Mouse (Mus musculus) myocyte (in vitro differentiated cells): ENCODE results near the gene Atrnl1. TPM values are rescaled to one million over a fixed set of nuclear protein-coding genes. Genes with fewer than 3 reads are reported as not detected.

Source experiments
- H3K27me3 ChIP-seq: one replicate; pipeline ENCODE4 v1.6.1; 2011; ENCODE audit not compliant: control insufficient read depth, insufficient read depth, insufficient read length
- H3K36me3 ChIP-seq: one replicate; pipeline ENCODE4 v1.6.1; 2011; ENCODE audit not compliant: control insufficient read depth, insufficient read depth
- H3K4me2 ChIP-seq: one replicate; pipeline ENCODE4 v1.6.1; 2011; ENCODE audit warnings: low read depth, control low read depth
- H3K4me3 ChIP-seq: one replicate; pipeline ENCODE4 v1.5.1; 2011; ENCODE audit warnings: mild to moderate bottlenecking, control low read depth, moderate library complexity
- H3K79me2 ChIP-seq: one replicate; pipeline ENCODE4 v1.6.1; 2011; ENCODE audit not compliant: control insufficient read depth, insufficient read depth
- H3ac ChIP-seq: one replicate; pipeline ENCODE4 v1.6.1; 2011; ENCODE audit not compliant: control insufficient read depth, insufficient read length
- CEBPB ChIP-seq: IDR thresholded peaks from 2 replicates; pipeline ENCODE4 v1.6.1; 2011; ENCODE audit warnings: mild to moderate bottlenecking, moderate library complexity; ENCODE audit not compliant: poor library complexity, insufficient read depth, severe bottlenecking
- E2F4 ChIP-seq: IDR thresholded peaks from one replicate; pipeline ENCODE4 v1.6.1; 2011; ENCODE audit warnings: mild to moderate bottlenecking, control low read depth, moderate library complexity; ENCODE audit not compliant: insufficient read depth
- MAX ChIP-seq: IDR thresholded peaks from one replicate; pipeline ENCODE4 v1.6.1; 2011; ENCODE audit warnings: low read depth, mild to moderate bottlenecking, control low read depth
- MYOD1 ChIP-seq, 3 experiments: IDR thresholded peaks; one replicate each; pipeline ENCODE4 v1.6.1; 2011; ENCODE audit warnings: control low read depth in 2 of 3, low read depth in 2 of 3, mild to moderate bottlenecking in 2 of 3, moderate library complexity in 1 of 3; ENCODE audit not compliant: insufficient read length in 2 of 3, control insufficient read depth in 1 of 3
- MYOG ChIP-seq, 3 experiments: IDR thresholded peaks; one replicate each; pipeline ENCODE4 v1.6.1; 2011; ENCODE audit warnings: control low read depth in 2 of 3, low read depth in 2 of 3, mild to moderate bottlenecking in 2 of 3; ENCODE audit not compliant: insufficient read length in 2 of 3, control insufficient read depth in 1 of 3, insufficient read depth in 1 of 3
- POLR2A ChIP-seq: IDR thresholded peaks from one replicate; pipeline ENCODE4 v1.6.1; 2011; ENCODE audit warnings: low read depth, mild to moderate bottlenecking, control low read depth, moderate library complexity; ENCODE audit not compliant: insufficient read length
- POLR2AphosphoS2 ChIP-seq: IDR thresholded peaks from one replicate; pipeline ENCODE4 v1.6.1; 2011; ENCODE audit warnings: low read depth, control low read depth; ENCODE audit not compliant: insufficient read length
- REST ChIP-seq: IDR thresholded peaks from one replicate; pipeline ENCODE4 v1.6.1; 2011; ENCODE audit warnings: mild to moderate bottlenecking, control low read depth, moderate library complexity; ENCODE audit not compliant: insufficient read depth, insufficient read length
- SRF ChIP-seq: IDR thresholded peaks from one replicate; pipeline ENCODE4 v1.6.1; 2011; ENCODE audit warnings: low read depth; ENCODE audit not compliant: control insufficient read depth, insufficient read length
- TCF12 ChIP-seq: IDR thresholded peaks from one replicate; pipeline ENCODE4 v1.6.1; 2011; ENCODE audit warnings: mild to moderate bottlenecking, control low read depth; ENCODE audit not compliant: poor library complexity, insufficient read depth, severe bottlenecking
- TCF3 ChIP-seq: IDR thresholded peaks from one replicate; pipeline ENCODE4 v1.6.1; 2011; ENCODE audit warnings: low read depth, control low read depth; ENCODE audit not compliant: insufficient read length
- USF1 ChIP-seq: IDR thresholded peaks from one replicate; pipeline ENCODE4 v1.6.1; 2011; ENCODE audit warnings: low read depth, mild to moderate bottlenecking, control low read depth, moderate library complexity
- polyA plus RNA-seq: library from polyadenylated mRNA; unstranded; fragments of >200 nt; fragmentation: generic; extraction: Trizol; gene quantifications from one replicate; pipeline ENCODE4 v1.2.1, GENCODE M21; 2012; ENCODE audit warnings: missing spikeins

Gene Atrnl1
- polyA plus RNA-seq, 1 experiment: 5.4 TPM

- H3K79me2 ChIP-seq: no peaks in the 10 kb centered on the region
- no peaks in the 10 kb centered on the region for H3K27me3 ChIP-seq
- no peak overlapping the region for H3K4me3 ChIP-seq
- TF ChIP-seq TCF12 (no peak), MYOD1 (IDR thresholded peaks at IDR 0.05; ENCODE audit: control insufficient read depth in 1 of 3, insufficient read length in 2 of 3, low read depth in 2 of 3) (no peak), POLR2A (no peak), E2F4 (no peak), SRF (no peak), MAX (no peak), POLR2AphosphoS2 (no peak), REST (no peak), USF1 (no peak), TCF3 (no peak), CEBPB (no peak), MYOG (IDR thresholded peaks at IDR 0.05; ENCODE audit: control insufficient read depth in 1 of 3, insufficient read depth in 1 of 3, insufficient read length in 2 of 3, low read depth in 2 of 3) (no peak)
- no peaks in the 10 kb centered on the region for H3K36me3 ChIP-seq
- H3ac ChIP-seq: no peak overlapping the region
- no peak overlapping the region for H3K4me2 ChIP-seq
Observed at GRCm38 (mm10) chr19:58084826-58085225, 474.0 kb downstream of the Atrnl1 start.

GRCm38 (mm10) chr19:58086734-58087133 lies 475.9 kb downstream of the Atrnl1 start:
- H3K27me3 ChIP-seq: no peaks in the 10 kb centered on the region
- TF ChIP-seq MYOG (IDR thresholded peaks at IDR 0.05; ENCODE audit: control insufficient read depth in 1 of 3, insufficient read depth in 1 of 3, insufficient read length in 2 of 3, low read depth in 2 of 3) (no peak), TCF3 (no peak), MYOD1 (IDR thresholded peaks at IDR 0.05; ENCODE audit: control insufficient read depth in 1 of 3, insufficient read length in 2 of 3, low read depth in 2 of 3) (no peak), POLR2A (no peak), CEBPB (no peak), SRF (no peak)
- H3K79me2 ChIP-seq: no peaks in the 10 kb centered on the region
- no peak overlapping the region for H3K4me3 ChIP-seq
- no peak overlapping the region for H3K4me2 ChIP-seq
- H3ac ChIP-seq: no peak overlapping the region
- no peaks in the 10 kb centered on the region for H3K36me3 ChIP-seq

GRCm38 (mm10) chr19:58087901-58088300 lies 477.1 kb downstream of the Atrnl1 start:
- TF ChIP-seq MYOD1 (IDR thresholded peaks at IDR 0.05; ENCODE audit: control insufficient read depth in 1 of 3, insufficient read length in 2 of 3, low read depth in 2 of 3) (no peak), USF1 (no peak), REST (no peak), MYOG (IDR thresholded peaks at IDR 0.05; ENCODE audit: control insufficient read depth in 1 of 3, insufficient read depth in 1 of 3, insufficient read length in 2 of 3, low read depth in 2 of 3) (no peak), MAX (no peak), TCF3 (no peak), E2F4 (no peak), POLR2AphosphoS2 (no peak)
- no peak overlapping the region for H3K4me3 ChIP-seq
- no peaks in the 10 kb centered on the region for H3K27me3 ChIP-seq
- H3K79me2 ChIP-seq: no peaks in the 10 kb centered on the region
- no peak overlapping the region for H3ac ChIP-seq
- H3K36me3 ChIP-seq: no peaks in the 10 kb centered on the region
- H3K4me2 ChIP-seq: no peak overlapping the region

DNA sequence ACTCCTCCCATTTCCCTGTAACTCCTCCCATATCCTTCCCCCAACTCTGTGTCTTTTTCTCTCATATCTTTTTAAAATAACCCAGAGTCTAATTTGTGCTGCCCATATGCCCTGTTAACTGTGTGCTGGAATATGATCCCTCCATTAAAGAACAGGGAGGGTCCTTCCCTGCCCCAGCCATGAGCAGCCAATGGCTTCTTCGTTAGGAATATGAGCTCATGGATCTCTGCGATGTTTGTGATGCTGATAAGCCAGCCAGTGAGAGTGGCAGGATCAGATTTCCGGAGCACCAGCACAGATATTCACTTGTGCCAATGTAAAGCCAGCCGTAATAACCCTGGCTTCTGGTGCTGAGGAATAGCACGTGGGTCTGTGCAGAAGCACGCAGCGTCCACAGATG lies 477.6 kb downstream of the Atrnl1 start:
- Histone ChIP-seq H3K4me2 (no peak overlapping the region), H3K4me3 (no peak overlapping the region), H3K79me2 (no peaks in the 10 kb centered on the region), H3K27me3 (no peaks in the 10 kb centered on the region), H3ac (no peak overlapping the region), H3K36me3 (no peaks in the 10 kb centered on the region)
- TF ChIP-seq USF1 (no peak), POLR2AphosphoS2 (no peak), CEBPB (no peak), MYOG (IDR thresholded peaks at IDR 0.05; ENCODE audit: control insufficient read depth in 1 of 3, insufficient read depth in 1 of 3, insufficient read length in 2 of 3, low read depth in 2 of 3) (no peak), MYOD1 (IDR thresholded peaks at IDR 0.05; ENCODE audit: control insufficient read depth in 1 of 3, insufficient read length in 2 of 3, low read depth in 2 of 3) (no peak)

- no peak overlapping the region for H3ac ChIP-seq
- no peaks in the 10 kb centered on the region for H3K36me3 ChIP-seq
- no peak overlapping the region for H3K4me2 ChIP-seq
- no peaks in the 10 kb centered on the region for H3K79me2 ChIP-seq
- no peaks in the 10 kb centered on the region for H3K27me3 ChIP-seq
- TF ChIP-seq CEBPB: no peak
- no peak for TF ChIP-seq USF1
- TF ChIP-seq POLR2A: no peak
- H3K4me3 ChIP-seq: no peak overlapping the region
Observed at GRCm38 (mm10) chr19:58091911-58092310, 481.1 kb downstream of the Atrnl1 start.
